Mouse (Mus musculus): ENCODE measurements around the gene Lrrc74a.
A peak's percentile ranks its signal among the peaks of the same experiment; 100 is the strongest.

The Lrrc74a gene

DNA sequence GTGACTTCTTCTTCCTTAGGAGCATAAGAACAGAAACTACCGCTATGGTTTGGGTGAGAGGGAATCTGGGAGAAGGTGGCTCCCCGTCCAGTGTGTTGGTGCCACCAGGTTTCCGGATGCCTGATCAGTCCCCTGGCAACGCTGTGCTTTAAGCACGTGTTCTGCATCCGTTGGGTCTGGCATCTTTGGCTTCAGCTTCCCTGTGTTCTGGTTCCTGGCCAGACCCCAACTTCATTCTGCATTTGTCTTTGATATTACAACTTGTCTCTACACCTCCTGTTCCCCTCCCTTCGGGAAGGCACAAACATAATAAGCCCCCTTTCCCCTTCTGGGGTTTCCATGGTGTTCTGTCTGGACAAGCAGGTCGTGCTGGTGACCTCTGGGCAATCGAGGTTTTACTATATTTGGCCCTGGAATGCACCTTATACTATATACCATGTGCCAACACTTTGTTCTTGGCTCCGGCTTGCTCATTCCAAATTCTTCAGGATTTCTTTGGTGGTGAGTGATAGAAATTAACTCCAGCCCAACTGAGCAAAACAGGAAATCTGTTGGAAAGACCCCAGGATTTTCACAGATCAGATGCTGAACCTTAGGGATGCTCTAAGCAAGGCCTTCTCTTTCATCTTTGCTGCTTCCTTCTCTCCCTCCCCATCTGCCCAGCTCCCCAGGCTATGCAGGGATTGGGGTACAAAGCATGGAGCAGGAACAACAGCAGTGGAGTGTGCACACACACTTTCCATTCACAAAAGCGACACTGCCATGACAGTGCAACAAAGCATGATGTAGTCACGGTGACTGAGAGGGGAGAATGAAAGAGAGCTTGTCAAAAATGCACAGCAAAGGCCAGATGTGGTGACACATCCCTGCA lies 52.2 kb downstream of the Lrrc74a start:
- DNase-seq (ENCODE audit: low spot score in 2 of 2) = no peak

DNA sequence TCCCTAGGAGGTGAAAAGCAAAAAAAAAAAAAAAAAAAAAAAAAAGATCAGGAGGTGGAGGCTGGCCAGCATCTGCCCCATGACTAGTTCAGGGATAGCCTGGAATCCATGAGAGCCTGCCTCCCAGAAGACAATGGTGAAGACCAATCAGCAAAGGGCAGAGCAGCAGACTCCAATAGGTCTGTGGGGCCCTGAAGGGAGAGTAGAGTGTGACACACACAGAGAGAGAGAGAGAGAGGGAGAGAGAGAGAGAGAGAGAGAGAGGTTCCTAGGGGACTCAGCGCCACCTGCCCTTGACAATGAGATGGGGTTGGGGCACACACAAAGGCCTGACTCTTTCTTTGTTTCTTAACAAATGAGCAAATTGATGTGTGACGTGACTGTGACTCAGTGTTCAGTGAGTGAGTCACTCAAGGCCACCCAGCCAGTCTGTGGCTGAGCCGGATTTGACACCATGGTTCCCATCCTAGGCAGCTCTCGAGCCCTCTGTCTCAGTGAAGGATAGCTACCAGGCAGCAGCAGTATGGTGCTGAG lies 52.9 kb downstream of the Lrrc74a start:
- no peak for DNase-seq (ENCODE audit: low spot score in 2 of 2)

DNA sequence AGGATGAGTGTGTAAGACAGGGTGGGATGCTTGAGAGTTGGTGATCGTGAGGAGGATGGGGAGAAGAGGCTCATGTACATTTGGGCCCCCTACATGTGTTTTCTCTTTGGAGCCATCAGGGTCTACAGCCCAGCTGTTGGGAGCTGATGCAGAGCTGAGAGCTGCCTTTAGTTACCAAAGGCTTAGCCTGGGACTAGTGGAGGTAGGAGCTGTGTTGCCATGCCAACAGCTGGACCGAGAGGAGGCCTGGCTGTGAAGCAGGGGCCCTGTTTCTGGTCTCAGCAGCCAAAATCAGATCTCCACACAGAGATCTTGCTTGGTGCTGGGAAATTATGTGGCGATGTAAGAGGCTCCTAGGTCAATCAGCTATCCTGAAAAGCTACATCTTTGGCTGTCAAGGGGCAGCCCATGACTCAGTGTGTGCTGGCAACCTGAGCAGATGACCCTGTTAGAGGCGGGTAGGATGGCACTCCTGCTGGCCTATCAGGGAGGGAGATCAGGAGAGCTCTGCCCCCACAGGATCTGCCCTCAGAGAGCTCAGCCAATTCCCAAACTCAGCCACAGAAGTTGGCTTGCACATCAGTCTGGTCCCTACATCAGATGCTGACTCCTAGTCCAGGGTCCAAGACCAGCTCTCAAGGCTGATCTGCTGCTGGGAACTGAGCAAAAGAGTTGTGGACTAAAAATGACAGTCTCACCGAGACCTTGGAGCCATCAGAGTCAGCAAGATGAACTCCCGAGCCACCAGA lies 56.1 kb downstream of the Lrrc74a start:
- DNase-seq (ENCODE audit: low spot score in 2 of 2) = no peak

DNA sequence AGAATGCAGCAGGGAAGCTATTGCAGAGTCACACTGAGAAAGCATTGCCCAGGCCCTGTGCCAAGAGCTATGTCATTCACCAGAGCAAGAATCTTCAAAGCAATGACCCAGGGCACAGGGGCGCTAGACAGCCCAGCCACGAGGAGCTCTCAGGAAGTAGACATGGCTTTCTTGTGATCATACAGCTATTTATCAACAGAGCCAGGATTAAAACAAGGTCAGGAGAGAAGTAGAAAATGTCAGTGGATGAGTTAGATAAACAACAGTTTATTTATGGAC lies 56.6 kb downstream of the Lrrc74a start:
- DNase-seq (ENCODE audit: low spot score in 2 of 2) = no peak

DNA sequence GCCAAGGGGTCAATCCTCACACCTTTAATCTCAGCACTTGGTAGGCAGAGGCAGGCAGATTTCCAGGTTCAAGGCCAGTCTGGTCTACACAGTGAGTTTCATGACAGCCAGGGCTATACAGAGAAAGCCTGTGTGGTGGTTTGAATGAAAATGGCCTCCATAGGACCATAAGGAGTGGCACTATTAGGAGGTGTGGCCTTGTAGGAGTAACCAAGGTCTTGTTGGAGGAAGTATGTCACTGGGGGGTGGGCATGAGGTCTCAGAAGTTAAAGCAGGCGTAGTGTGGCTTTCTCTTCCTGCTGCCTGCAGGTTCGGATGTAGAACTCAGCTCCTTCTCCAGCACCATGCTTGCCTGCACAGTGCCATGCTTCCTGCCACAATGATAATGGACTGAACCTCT lies 57.8 kb downstream of the Lrrc74a start:
- DNase-seq (ENCODE audit: low spot score in 2 of 2) = no peak

DNA sequence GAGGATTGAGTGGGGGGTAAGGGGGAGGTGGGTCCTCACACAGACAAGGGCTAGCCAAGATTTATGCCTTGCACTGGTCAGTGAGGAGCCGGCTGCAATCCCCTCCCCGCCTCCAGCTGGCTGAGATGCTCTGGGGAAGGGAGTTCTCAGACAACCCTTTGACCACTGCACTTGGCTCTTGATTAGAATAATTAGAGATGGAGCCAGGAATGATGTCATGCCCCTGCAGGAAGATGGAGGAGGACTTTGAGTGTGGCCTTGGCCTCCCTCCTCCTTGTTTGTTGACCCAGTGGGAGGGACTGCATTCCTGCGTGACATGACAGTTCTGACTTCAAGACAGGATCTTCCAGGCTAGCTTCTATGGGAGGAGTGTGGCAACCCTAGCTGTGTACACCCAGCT lies 59.7 kb downstream of the Lrrc74a start:
- DNase-seq (ENCODE audit: low spot score in 2 of 2) = no peak

DNA sequence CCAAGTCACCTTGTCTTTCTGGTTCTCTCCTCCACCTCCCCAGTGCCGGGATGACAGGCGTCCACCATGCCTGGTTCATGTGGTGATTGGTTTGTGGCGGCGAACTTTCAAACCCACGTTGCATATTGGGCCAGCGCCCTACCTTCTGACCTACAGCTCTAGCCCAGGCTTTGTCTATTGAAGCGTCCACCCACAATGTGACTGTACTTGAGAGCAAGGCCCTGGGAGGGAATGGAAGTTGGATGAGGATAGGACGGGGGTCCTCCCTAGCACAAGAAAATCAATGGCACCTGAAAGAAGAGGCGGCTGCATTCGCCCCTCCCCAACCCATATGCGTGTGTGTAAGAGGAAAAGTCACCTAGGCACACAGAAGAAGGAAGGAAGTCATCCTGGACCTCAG lies 60.2 kb downstream of the Lrrc74a start:
- DNase-seq (ENCODE audit: low spot score in 2 of 2) = no peak

DNA sequence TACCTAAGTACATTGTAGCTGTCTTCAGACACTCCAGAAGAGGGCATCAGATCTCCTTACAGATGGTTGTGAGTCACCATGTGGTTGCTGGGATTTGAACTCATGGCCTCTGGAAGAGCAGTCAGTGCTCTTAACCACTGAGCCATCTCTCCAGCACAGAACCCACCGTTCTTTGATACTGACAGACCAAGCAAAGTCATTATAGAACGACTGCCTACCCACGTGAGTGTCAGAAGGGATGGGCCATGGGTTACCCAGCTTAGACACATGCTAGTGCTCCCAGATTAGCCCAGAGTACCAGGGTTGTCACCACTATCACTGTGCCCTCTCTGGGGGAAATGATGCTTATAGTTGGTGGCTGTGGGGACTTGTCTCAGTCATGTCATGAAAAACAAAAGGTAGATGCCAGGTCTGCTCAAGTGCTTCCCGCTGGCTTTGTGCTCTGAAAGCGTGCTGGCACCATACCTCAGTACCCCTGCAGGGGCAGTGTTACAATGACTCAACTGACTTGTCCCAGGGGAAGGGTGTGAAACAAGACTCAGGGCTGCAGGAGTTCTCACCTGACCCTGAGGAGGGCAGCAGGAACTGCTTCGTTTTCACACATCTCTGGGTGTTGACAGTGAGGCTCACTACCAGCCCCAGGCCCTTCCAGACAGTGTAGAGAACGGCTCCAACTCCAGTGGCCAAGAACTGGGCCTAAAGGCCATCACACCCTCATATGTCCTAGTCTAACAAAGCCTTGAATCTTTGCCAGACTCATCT lies 61.1 kb downstream of the Lrrc74a start:
- DNase-seq (ENCODE audit: low spot score in 2 of 2) = no peak

DNA sequence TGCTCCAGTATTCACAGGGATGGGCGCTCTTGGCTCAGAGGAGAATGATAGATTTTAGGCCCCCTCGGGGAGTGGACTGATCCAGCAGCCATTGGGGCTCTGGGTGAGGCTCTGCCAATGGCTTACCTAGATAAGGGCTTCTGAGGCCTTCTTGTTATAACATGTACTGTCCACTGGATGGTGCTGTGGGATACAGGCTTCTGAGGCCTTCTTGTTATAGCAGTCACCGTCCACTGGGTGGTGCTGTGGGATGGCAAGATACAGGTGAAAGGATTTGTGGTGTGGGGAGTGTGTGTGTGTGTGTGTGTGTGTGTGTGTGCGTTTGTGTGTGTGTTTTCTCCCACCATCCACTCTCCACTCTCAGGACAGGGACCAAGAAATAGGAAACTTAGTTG lies 61.7 kb downstream of the Lrrc74a start:
- peak; percentile 75 to 77 for DNase-seq (ENCODE audit: low spot score in 2 of 2)

DNA sequence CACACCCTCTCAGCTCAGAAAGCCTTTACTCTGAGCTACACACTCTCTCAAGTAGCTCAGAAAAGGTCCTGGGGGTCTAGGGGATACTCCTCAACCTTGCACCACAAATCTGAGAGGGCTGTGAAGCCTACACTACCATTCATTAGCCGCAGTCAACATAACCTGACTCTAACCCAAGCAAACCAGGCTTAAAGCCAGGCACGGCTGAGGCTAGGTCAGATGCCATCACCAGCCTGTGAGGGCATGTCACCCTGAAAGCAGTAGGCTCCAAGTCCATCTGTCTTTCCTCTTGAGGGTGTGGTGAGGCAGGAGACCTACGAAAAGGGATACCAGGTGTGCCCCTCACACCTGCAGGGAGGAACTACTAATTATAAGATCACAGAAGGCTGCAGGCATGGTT lies 62.2 kb downstream of the Lrrc74a start:
- no peak for DNase-seq (ENCODE audit: low spot score in 2 of 2)

DNA sequence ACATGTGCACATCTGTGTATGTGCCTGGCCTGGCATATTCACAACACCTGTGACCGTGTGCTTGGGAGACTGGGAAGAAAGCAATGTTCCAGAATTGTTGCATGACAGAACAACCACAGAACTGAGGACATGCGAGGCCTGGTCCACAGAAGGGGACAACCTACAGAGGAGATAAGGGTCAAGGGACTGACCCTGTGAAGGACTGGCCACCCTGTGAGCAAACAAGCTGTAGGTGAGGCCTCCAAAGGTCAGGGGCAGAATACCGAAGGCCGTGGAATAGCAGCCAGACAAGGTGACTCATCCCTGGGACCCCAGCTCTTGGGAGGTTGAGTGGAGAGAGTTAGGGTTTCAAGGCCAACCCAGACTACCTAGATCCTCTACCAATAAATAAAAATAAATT lies 63.6 kb downstream of the Lrrc74a start:
- no peak for DNase-seq (ENCODE audit: low spot score in 2 of 2)

DNA sequence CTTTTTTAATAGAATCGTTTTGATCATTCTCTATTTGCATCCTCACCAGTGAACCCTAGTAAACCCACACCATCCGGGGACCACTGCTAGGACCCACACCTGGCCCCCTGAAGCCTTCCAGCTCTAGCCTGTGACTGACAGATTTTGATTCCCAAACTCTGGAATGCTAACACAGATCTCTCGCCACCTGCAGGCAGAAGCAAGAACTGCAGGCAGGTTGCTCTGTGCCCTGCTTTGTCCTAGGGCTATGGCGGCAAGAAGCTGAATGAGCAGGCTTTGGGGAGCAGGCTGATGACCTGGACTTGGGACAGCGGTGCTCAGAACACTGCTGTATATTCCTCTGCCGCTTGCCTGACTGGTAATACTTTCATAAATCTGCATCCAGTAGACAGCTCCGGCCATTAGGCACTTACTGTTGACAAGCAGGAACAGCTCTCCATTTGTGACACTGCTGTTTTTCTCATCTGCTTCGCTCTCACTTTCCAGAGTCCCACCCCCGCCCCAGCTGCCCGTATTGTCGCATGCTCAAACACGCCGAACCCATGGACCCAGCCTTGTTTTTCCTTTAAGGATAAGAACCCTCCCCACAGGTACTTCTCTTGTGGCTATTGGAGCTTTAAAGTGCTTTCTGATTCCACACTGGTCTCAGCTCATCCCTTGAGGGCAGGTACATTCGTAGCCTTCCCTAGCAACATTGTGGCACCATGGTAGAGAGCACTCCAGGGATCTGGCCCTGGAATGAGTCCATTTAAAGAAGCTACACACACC lies 64.8 kb downstream of the Lrrc74a start:
- peak; percentile 84 to 85 for DNase-seq (ENCODE audit: low spot score in 2 of 2)

DNA sequence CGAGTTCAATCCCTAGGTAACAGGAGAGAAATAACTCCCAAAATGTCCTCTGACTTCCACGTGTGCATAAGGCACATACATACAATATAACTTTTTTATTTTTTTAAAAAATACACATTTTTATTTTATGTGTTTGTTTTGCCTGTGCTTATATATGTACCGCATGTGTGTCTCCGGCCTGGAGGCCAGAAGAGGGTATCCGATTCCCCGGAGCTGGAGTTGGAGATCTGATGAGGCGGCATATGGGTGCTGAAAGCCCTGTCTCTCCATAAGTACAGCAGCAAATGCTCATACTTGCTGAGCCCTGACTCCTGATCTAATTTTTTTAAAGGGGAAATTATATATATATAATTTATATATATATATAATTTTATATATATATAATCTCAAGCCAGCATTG lies 65.6 kb downstream of the Lrrc74a start:
- DNase-seq (ENCODE audit: low spot score in 2 of 2) = no peak

DNA sequence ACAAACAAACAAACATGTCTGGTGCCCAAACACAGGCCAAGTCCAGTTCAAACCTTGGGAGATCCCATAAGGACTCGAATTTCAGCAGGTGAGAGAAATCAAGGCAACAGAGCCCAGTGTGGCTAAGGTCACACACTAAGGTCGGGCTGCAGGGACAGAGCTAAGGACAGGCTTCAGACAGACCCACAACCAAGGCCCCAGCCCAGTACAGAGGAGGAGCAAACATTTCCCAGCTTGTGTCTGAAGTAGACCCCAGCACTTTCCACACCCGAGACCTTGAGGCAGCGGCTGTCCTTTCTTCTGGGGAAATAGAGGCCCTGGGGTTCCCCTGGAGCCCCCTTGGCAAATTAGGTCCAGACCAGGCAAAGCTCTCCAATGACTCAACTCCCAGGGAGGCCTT lies 66.2 kb downstream of the Lrrc74a start:
- no peak for DNase-seq (ENCODE audit: low spot score in 2 of 2)

DNA sequence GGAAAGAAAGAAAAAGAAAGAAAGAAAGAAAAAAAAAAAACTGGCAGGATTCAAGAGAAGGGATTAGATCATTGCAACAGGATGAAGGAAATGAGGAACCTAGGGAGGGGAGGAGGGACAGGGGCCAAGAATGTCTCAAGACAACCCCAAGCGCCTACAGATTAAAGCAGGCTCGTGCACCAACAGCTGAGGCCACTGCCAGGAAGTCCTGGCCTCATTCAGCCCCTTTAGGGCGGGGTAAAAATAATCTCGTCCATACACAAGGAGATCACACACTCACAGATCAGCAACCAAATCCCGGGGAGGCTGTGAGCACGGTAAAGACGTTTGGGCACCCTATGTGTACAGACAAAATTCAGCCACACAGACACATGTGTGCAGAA lies 66.6 kb downstream of the Lrrc74a start:
- no peak for DNase-seq (ENCODE audit: low spot score in 2 of 2)

DNA sequence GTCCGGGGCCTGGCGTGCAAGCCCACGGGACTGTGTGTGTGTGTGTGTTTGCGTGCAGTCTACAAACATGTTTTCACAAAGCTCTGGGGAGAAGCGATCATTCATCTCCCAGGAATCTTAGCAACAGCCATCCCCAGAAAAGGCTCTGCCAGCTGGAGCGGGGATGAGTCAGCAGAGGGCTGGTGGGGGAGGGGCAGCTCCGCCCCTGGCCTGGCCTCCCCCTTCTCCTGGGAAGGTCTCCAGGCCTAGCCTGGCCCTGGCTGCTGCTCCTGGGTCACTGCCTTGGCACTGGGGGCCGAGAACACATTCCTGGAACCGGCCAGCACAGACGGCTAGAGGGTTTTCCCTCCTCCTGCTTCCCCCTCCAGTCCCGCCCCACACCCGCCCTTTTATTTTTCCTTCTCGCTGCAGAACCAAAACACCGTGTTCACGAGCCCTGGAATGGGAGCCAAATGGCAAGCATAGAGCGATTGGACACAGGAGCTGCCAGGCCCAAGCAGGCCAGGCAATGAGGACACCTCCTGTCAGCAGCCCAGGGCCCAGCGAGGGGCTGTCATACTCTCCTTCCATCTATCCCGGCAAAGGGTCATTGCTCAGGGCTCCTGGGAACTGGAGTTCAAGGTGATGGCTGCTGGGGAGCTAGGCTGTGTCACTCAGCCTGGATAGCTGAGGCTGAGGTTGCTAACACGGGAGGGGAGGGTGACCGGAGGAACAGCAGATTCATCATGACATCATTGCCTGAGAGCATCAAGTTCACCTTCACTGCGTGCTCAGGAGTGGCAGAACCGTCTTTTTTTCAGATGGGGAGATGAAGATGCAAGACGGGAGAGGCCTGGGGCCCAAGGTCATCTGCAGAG lies 67.2 kb downstream of the Lrrc74a start:
- DNase-seq (ENCODE audit: low spot score in 2 of 2) = peak; percentile 90 to 91

DNA sequence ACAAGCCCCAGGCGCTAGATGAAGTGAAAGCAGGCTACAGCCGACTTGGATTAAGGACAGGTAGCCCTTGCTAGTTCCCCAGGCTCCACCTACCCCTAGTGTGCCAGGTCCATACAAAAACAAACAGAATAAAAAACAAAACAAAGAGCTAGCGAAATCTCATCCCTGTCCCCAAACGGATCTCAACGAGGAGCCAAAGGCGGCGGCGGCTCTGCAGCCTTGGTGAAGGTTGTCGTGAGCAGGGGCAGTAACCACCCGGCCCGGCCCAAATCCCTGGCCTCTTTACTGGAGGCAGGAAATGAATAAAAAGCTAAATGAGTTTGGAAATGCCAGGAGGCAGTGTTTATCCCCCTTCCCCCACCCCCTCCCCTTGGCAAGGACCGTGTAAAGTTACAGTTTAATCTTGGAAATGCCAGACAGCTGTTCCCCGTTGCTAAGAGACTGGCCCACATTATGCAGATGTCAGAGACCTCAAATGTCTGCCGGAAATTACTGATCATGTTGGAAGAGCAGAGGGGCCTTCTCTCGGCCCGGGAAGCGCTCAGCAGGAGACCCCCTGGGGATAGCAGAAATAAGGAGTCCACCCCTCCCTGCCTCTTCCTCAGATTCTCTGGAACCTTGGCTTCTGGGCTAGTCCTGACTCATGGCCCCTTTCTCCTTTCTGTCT lies 68.0 kb downstream of the Lrrc74a start:
- DNase-seq (ENCODE audit: low spot score in 2 of 2) = peak in 1 of 2 experiments; percentile 50

DNA sequence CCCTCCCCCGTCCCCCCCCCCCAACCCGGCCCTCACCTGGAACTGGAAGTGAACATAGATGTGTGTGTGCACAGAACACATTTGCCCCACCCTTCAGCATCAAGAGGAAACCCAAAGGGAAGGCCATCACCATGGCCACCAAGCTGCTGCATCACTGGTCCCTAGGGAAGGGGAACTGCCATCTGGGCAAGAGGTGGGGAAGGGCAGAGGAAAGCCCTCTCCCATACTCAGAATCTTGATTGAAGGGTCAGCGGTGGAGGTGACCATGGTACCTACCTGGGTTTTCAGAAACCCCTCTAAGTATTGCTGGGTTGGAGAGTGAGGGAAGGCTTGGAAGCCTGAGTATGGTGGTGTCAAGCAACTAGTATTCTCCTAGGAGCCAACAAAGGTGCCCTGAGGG lies 68.7 kb downstream of the Lrrc74a start:
- no peak for DNase-seq (ENCODE audit: low spot score in 2 of 2)

DNA sequence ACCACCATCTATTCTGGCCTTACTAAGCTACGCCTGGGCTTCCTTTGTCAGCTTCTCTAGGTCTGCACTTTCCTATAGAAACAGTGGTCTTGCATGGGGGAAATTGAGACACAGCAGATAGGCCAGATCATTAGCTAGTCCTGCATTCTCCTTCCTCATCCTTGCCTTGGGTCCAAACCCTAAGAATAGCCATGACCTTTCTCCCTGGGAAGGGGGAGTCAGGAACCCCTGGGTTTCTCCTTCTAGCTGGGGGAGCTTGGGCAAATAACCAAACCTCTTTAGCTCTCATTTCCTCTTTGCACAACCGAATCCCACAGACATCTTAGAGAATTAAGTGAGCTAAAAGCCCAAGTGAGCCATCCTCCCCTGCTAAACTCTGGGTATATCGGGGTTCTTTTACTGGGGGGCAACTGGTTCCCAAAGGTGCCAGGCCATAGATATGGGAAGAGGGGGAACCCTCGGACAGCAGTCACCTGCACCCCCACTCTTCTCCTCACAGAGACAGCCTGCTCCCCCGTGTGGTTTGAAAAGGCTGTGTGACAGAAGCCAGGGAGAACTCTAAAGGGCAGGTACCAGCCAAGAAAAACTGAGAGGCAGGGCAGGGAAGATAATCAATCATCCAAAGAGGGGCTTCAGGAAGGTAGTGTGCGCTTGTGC lies 69.6 kb downstream of the Lrrc74a start:
- no peak for DNase-seq (ENCODE audit: low spot score in 2 of 2)

DNA sequence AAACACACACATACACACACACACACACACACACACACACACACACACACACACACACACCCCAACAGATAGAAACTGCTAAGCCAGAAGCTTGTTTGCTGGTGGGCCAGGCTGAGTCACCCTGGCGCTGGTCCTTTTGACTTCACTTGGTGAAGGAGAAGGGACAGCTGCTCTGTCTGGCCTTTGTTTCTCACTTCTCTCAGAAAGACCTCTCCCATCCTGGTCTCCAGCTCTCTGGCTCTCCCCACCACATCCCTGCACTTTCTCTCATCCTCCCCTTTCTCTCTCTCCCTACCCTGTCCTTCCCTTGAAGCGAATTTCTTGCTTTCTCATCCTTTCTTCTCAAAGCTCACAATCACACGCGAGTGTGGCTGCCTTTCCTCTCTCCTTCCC lies 70.1 kb downstream of the Lrrc74a start:
- no peak for DNase-seq (ENCODE audit: low spot score in 2 of 2)
